Mouse (Mus musculus): Measurements from ENCODE around the gene Ankrd11.

DNA sequence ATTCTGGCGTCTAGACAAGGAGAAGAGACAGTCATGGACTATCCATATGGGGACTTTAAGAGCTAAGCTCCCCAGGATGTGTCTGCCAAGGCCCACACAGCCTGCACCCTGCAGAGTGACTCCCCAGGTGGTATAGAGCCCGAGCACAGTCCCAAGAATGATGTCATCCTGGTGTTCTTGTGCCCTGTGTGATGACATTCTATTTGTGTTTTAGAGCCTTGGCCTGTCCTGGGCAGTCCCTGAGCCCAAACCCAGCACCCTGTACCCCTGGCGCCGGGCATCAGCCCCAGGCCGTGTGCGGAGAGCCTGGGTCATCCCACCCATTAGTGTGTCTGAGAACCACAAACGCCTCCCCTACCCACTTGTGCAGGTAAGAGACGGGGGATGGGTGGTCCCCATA lies 185.8 kb downstream of the Ankrd11 start:
- TF ChIP-seq CTCF (IDR thresholded peaks at IDR 0.05 in 2 of 3, conservative IDR thresholded peaks at IDR 0.05 in 1 of 3; ENCODE audit: control insufficient read depth in 1 of 3, insufficient read depth in 1 of 3, low read depth in 2 of 3, low read length in 3 of 3, poor library complexity in 1 of 3, severe bottlenecking in 1 of 3) (no peak), EP300 (IDR thresholded peaks at IDR 0.05; ENCODE audit: low read depth in 1 of 2, low read length in 2 of 2) (no peak), POLR2A (IDR thresholded peaks at IDR 0.05; ENCODE audit: control insufficient read depth in 1 of 2, insufficient read depth in 1 of 2, low read depth in 1 of 2, low read length in 2 of 2, poor library complexity in 1 of 2) (no peak), POLR2AphosphoS2 (IDR thresholded peaks at IDR 0.05; ENCODE audit: low read length) (no peak), ELF1 (IDR thresholded peaks at IDR 0.05; ENCODE audit: low read depth, low read length) (no peak), MAZ (IDR thresholded peaks at IDR 0.05; ENCODE audit: low read depth, low read length) (no peak), CHD1 (IDR thresholded peaks at IDR 0.05; ENCODE audit: low read depth, low read length) (no peak), USF1 (IDR thresholded peaks at IDR 0.05; ENCODE audit: low read depth, low read length) (no peak), GATA1 (IDR thresholded peaks at IDR 0.05; ENCODE audit: low read depth, low read length) (no peak), MAX (IDR thresholded peaks at IDR 0.05; ENCODE audit: low read length) (no peak)
